21 mouse cellular contexts compared by ENCODE assay signal in the genomic region with DNA sequence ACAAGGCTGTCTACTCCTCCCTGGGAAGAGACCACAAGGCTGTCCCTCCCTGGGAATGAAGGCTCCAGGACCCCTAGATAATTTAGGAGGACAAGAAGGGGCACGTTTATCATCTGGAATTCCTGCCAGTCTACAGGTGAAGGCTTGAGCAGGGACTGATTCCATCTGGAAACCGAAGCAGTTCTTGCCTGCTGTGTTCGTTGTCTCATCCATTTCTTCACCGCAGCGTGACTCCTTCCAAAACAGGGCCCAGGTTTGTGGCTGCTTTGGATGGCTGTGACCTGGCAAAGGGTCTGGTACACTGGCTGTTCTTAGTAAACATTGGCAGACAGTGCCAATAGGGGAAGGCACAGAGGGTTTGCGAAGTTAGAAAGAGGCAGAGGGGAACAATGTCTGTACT.
DNase-seq lines count a peak whose midpoint lies in the region; ATAC-seq lines count a peak whose summit lies in the region.
"Had no signal": no experiment of that assay in that cellular context is flagged by ENCODE, and none has a peak within 500 bp of the region (broad histone marks: within the 10 kb centered on the region; RNA-seq: fewer than 3 reads in every experiment).

No protein-coding gene starts in this region.

- DNase-seq in heart, adult 11 months: peak; percentile 76
- DNase-seq in heart, postnatal 25 days (ENCODE audit: low spot score): no peak
- peak; percentile 52 for DNase-seq in 3134 (ENCODE audit: extremely low read depth, insufficient read length, low spot score)
- peak; percentile 57 for DNase-seq in fat pad, adult 2 months (ENCODE audit: extremely low read depth, low read depth, low spot score)
- DNase-seq in gonadal fat pad, adult 2 months (ENCODE audit: low read depth): peak; percentile 56
- DNase-seq in left cerebral cortex, adult 18-20 months (ENCODE audit: low spot score in 2 of 2): no peak
- no peak for DNase-seq in left cerebral cortex, postnatal 25 days (ENCODE audit: low spot score in 2 of 2)
- DNase-seq: adrenal gland, adult 8-10 months; adrenal gland, postnatal 14 days; adrenal gland, postnatal 36 days; cerebellum, adult 11-12 months; cerebellum, adult 2 months; cerebellum, adult 9-10 months; cerebellum, postnatal 10 days; cerebellum, postnatal 25 days; forebrain, postnatal 0 days had no signal

- no peak overlapping the region for H3K4me2 ChIP-seq in hindbrain, embryonic 16.5 days (ENCODE audit: low read length)
- H3K4me2 ChIP-seq: embryonic facial prominence, embryonic 12.5 days; forebrain, embryonic 13.5 days; forebrain, embryonic 15.5 days had no signal

- ATAC-seq in hindbrain, embryonic 16.5 days: no peak
- ATAC-seq: forebrain, embryonic 13.5 days; forebrain, embryonic 15.5 days; forebrain, postnatal 0 days had no signal

- H3K27me3 ChIP-seq in hindbrain, embryonic 16.5 days (replicated peaks; ENCODE audit: control insufficient read depth, insufficient read depth, low read length): no peaks in the 10 kb centered on the region
- H3K27me3 ChIP-seq: embryonic facial prominence, embryonic 12.5 days; forebrain, embryonic 13.5 days; forebrain, embryonic 15.5 days had no signal

- no peak overlapping the region for H3K4me3 ChIP-seq in hindbrain, embryonic 16.5 days (ENCODE audit: low read length)
- H3K4me3 ChIP-seq: embryonic facial prominence, embryonic 10.5 days; embryonic facial prominence, embryonic 12.5 days; forebrain, embryonic 13.5 days; forebrain, embryonic 15.5 days had no signal

- H3K27ac ChIP-seq in hindbrain, embryonic 16.5 days (ENCODE audit: low read depth, low read length): no peak overlapping the region
- H3K27ac ChIP-seq: embryonic facial prominence, embryonic 10.5 days; embryonic facial prominence, embryonic 12.5 days; forebrain, embryonic 13.5 days; forebrain, embryonic 15.5 days had no signal

- H3K36me3 ChIP-seq in hindbrain, embryonic 16.5 days (ENCODE audit: control insufficient read depth, insufficient read depth, low read length): no peaks in the 10 kb centered on the region
- H3K36me3 ChIP-seq: embryonic facial prominence, embryonic 10.5 days; embryonic facial prominence, embryonic 12.5 days; forebrain, embryonic 15.5 days had no signal

- intact Hi-C loops in heart, postnatal 25 days (cut with DNase I): no loop called here
- intact Hi-C loops in left cerebral cortex, postnatal 25 days (cut with DNase I): loop anchor here (10.0 kb wide), 1 partner anchor 195 kb away; no protein-coding TSS in a partner anchor

- no peak overlapping the region for H3K9ac ChIP-seq in hindbrain, embryonic 16.5 days (ENCODE audit: low read depth, low read length)
- H3K9ac ChIP-seq: embryonic facial prominence, embryonic 12.5 days; forebrain, embryonic 13.5 days; forebrain, embryonic 15.5 days; forebrain, postnatal 0 days had no signal

- no peaks in the 10 kb centered on the region for H3K4me1 ChIP-seq in hindbrain, embryonic 16.5 days (ENCODE audit: control insufficient read depth, insufficient read depth, low read depth, low read length)
- H3K4me1 ChIP-seq: embryonic facial prominence, embryonic 10.5 days; embryonic facial prominence, embryonic 12.5 days; forebrain, embryonic 13.5 days; forebrain, embryonic 15.5 days had no signal

- no peaks in the 10 kb centered on the region for H3K9me3 ChIP-seq in hindbrain, embryonic 16.5 days (ENCODE audit: control insufficient read depth, low read length)
- H3K9me3 ChIP-seq: embryonic facial prominence, embryonic 10.5 days; embryonic facial prominence, embryonic 12.5 days; forebrain, embryonic 13.5 days; forebrain, embryonic 15.5 days had no signal

- WGBS in hindbrain, embryonic 16.5 days: 79% methylated on average over 6 of the region's 6 CpGs

Comparison
In these comparisons a context has a peak if more than half of its experiments do, and no peak if none do; other contexts are left out.
1. DNase-seq: peak in heart, adult 11 months (single experiment), 3134 (single experiment), fat pad, adult 2 months (single experiment) and gonadal fat pad, adult 2 months (single experiment); none in heart, postnatal 25 days (single experiment), left cerebral cortex, adult 18-20 months (0 of 2) and left cerebral cortex, postnatal 25 days (0 of 2).